Mouse (Mus musculus) C2C12 (cell line): ENCODE measurements around the gene Rpp25.
A peak's percentile ranks its signal among the peaks of the same experiment; 100 is the strongest.

Experiments
- CEBPB ChIP-seq: IDR thresholded peaks from one replicate; pipeline ENCODE4 v1.6.1; 2011; ENCODE audit warnings: low read depth, mild to moderate bottlenecking, control low read depth, moderate library complexity
- CTCF ChIP-seq: IDR thresholded peaks from one replicate; pipeline ENCODE4 v1.5.1; 2011; ENCODE audit not compliant: control insufficient read depth, insufficient read depth, insufficient read length
- MAX ChIP-seq: IDR thresholded peaks from one replicate; pipeline ENCODE4 v1.6.1; 2011; ENCODE audit warnings: mild to moderate bottlenecking, control low read depth
- MYOD1 ChIP-seq: IDR thresholded peaks from one replicate; pipeline ENCODE4 v1.6.1; 2011; ENCODE audit warnings: low read depth; ENCODE audit not compliant: control insufficient read depth, insufficient read length
- USF1 ChIP-seq: IDR thresholded peaks from one replicate; pipeline ENCODE4 v1.6.1; 2011; ENCODE audit warnings: low read depth, mild to moderate bottlenecking, control low read depth, moderate library complexity

DNA sequence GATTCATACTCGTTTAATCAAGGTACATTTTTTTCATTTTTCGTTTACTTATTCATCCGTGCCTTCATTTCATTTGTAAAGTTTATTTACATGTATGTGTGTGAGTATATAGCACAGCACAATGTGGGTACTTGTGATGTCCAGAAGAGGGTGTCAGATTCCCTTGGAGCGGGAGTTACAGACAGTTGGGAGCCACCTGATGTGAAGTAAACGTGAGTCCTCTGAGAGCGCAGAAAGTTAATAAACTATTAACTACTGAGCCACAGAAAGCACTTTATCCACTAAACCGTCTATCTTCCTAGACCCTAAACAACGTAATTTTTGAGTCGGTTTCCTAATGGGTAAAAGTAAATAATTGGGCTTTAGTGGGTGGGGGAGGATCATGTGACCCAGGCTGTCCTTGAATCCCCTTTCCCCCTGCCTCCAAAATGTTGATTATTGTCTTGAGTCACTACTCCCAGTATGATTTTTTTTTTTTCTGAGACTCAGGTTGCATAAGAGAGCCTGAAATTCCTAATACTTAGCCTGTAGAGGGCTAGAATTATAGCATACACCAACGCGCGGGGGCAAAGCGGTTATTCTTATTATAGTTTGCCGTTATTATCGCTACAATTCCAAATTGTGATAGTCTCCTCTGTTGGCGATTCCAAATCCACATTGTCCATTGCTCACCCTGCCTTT is 16.7 kb downstream of the Rpp25 start:
- TF ChIP-seq CEBPB (no peak), CTCF (no peak), MYOD1 (no peak), USF1 (peak; percentile 50), MAX (no peak)
